Mouse (Mus musculus) hindbrain, embryonic 10.5 days (tissue): Measurements from ENCODE around the gene Lelp1. TPM values are rescaled to one million over a fixed set of nuclear protein-coding genes. Genes with fewer than 3 reads are reported as not detected.

Experiments used
- polyA plus RNA-seq: library from polyadenylated mRNA; unstranded; fragments of >200 nt; fragmentation: Nextera tagmentation; extraction: Ambion mirVana; gene quantifications from 2 replicates; pipeline ENCODE4 v1.2.1, GENCODE M21; 2016

The Lelp1 gene
- polyA plus RNA-seq, 1 experiment from 2014 or later = not detected

Other genes starting within 250 kb of the Lelp1 start
- not detected in 2 replicates for gene Pglyrp3, start 128.2 kb downstream of the Lelp1 start, polyA plus RNA-seq
- 0.46 and 1.7 TPM in 2 replicates for gene Lor, start 59.6 kb downstream of the Lelp1 start, polyA plus RNA-seq
- gene Prr9, start 18.8 kb downstream of the Lelp1 start, polyA plus RNA-seq = not detected in 2 replicates
- not detected in 2 replicates for gene Sprr2a1, start 73.1 kb upstream of the Lelp1 start, polyA plus RNA-seq
- gene Sprr2a2, start 73.2 kb upstream of the Lelp1 start, polyA plus RNA-seq = not detected in 2 replicates
- gene Sprr2a3, start 142.7 kb upstream of the Lelp1 start, polyA plus RNA-seq = not detected in 2 replicates
- gene Sprr2b, start 173.9 kb upstream of the Lelp1 start, polyA plus RNA-seq = not detected in 2 replicates
- not detected in 2 replicates for gene Sprr2d, start 196.4 kb upstream of the Lelp1 start, polyA plus RNA-seq
- gene Sprr2e, start 209.4 kb upstream of the Lelp1 start, polyA plus RNA-seq = not detected in 2 replicates
- not detected in 2 replicates for gene Sprr2f, start 222.4 kb upstream of the Lelp1 start, polyA plus RNA-seq
- gene Sprr2h, start 242.9 kb upstream of the Lelp1 start, polyA plus RNA-seq = not detected in 2 replicates